Mouse (Mus musculus) monocyte, adult 5-6 weeks (primary cell): ENCODE data around the gene Mllt3. TPM values are rescaled to one million over a fixed set of nuclear protein-coding genes. Genes with fewer than 3 reads are reported as not detected.

Source experiments
- ATAC-seq: fragments of 153-309, 156-312 bp; replicated peaks from 2 replicates; pipeline ENCODE4 v1.8.0; 2017; ENCODE audit warnings: mild to moderate bottlenecking; ENCODE audit not compliant: low TSS enrichment, insufficient number of reproducible peaks, severe bottlenecking, poor library complexity, low FRiP score
- total RNA-seq: library from RNA; stranded (forward); fragments of 200-1000, 200-491, 200-594 nt; gene quantifications from 3 replicates; pipeline ENCODE4 v1.2.3, GENCODE M21; 2017

Gene Mllt3
- total RNA-seq, 1 experiment from 2014 or later, result 13.2 TPM

DNA sequence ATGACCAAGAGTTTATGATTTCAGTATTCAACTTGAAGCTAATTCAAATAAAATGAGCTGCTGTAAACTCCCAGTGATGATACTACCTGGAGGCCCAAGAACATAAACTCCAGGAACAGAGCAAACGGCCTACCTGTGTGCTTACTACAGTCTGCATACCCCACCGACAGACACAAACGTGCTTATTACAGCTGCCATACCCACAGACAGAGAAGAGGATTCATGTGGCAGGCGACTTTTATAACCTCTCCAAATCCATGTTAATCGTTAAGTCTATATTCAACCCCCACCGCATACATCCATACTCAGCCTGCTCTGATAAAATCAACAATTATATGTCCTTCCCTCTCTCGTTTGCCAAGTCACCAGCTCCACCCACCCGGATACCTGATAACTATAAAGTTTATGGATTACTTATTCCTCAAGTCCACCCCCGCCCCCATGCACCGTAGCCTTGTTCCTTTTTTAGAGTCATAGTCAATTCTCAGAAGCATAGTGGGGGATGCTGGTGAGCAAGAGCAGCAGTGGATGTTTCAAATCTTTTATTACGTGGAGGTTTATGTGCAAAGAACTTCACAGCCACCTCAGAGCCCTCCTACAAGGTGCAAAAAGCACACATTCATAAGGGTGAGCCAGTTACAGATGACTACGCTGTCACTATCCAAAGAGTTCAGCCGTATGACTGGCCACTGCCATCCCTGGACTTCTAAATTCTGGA, 70.0 kb downstream of the Mllt3 start:
- ATAC-seq, result no peak

DNA sequence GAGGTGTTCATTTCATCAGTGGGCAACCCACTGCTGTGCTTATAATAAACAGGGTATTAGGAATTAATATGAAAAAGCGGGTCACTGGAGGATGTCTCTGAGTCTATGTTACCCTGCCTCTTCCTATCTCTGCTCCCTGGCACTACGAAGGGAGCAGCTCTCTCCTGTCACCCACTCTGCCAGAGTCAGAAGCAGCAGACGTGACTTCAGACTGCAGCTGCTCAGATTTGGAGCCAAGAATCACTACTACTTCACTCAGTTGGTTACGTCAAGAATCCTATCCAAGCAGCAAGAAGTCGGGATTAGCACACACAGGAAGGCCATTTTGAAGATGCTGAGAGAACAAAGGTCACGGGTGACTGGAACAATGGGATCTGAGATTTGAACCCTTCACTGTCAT, 71.3 kb downstream of the Mllt3 start:
- no peak for ATAC-seq

DNA sequence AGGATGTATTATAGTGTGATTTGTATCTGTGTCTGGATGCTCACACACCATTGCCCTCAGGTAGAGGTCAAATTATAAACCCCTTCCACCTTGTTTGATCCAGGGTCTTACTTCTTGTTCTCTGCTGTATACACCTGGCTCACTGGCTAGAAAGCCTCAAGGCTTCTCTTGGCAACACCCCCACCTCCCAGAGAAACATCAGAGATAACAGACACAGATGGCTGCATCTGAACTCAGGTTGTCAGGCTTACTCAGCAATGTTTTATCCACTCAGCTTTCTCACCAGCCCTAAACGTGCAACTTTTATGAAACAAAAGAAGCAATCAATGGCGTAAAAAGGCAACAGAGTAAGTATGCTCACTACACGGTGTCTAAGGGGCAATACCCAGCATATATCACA, 75.3 kb downstream of the Mllt3 start:
- no peak for ATAC-seq

DNA sequence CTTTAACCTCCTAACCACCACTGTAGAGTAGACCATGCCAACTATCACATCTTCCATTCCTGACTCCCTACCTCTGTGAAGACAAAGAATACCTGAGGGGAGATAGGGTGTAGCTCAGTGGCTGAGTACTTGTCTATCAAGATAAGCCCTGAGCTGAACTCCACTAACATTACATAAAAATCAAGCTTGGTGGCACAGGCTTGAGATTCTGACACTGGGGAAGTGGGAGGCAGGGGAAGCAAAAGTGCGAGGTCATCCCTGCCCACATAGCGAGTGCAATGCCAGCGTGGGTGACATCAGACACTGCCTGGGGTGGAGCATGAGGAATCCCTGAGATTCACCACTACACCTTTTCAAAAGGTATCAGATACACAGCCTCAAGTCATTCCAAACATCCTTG, 76.0 kb downstream of the Mllt3 start:
- no peak for ATAC-seq

DNA sequence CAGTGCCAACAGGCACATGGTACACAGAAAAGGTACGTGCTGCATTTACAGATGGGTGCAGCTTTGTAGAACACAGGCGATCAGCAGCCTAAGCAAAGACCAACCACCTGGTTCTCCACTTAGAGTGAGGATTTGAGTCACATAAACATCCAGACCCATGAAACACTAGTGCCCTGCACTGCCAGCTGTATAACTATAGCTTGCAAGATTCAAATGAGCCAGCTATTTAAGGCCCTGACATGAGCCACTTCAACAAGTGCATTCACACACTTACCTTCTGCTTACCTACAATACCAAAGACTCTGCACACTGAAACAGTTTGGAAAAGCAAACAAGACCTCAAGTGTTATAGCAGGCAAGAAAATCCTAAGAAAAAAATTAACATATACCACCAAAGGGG, 78.0 kb downstream of the Mllt3 start:
- no peak for ATAC-seq

DNA sequence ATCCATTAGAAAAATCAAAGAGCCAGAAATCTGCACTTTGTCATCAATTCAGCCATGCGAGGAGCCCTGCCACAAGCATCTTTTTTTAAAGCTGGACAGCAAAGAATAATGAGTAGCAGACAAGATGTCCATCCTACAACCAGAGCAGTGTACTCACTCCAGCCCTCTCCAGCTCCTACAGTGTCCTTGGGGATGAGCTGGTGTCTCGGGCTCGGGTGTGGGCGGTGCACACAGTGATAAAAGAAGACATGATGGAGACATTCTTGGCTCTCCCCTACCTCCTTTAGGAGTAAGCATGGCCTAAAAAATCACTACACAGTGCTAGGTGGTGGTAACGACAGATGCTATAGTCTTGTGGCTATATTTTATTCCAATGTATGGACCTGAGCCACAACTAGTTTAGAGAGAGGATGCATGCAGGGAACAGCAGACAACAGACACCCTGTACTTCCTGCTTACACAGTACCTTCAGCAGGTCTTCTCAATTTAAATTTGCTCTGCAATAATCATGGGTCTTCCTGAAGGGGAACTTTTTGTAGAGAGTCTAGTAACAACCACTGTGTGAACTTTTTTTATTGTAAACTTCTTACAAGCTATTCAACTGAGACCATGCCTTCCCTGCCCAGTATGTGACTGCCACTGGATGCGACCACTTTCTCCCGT, 78.6 kb downstream of the Mllt3 start:
- no peak for ATAC-seq

DNA sequence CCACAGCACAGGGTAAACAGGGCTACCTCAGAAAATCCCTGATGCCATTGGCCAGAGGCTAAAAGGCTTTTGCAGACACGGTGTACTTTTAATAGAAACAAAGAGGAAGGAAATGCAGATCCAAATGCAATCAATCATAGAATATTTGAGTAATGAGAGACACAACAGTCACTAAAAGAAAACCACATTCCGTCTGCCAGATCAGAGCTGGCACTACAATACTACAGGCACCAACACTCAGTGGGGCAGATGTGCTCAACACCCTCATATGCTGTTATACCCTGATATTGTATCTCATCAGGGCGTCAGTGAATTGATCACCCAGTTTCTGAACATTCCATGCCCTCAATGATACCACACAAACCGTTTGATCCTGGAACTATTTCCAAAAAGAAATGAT, 79.4 kb downstream of the Mllt3 start:
- ATAC-seq, result no peak

DNA sequence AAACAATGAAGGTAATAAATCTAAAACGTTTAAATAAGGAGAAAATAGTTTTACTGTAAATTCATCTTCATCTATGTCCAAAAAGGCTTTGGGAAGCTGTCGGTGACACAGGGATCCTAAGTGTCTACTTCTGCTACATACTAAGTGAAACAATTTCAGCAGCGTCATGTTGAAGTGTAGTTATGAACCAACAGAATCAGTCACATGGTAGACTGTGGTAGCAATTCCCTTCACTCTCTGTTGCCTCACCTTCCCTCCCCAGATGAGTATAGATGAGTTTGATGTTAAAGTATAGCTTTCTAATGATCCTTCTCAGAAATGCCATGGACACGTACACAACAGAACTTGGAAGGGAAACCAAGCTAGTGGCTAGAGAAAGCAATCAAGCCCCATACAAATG, 79.9 kb downstream of the Mllt3 start:
- ATAC-seq, result no peak

DNA sequence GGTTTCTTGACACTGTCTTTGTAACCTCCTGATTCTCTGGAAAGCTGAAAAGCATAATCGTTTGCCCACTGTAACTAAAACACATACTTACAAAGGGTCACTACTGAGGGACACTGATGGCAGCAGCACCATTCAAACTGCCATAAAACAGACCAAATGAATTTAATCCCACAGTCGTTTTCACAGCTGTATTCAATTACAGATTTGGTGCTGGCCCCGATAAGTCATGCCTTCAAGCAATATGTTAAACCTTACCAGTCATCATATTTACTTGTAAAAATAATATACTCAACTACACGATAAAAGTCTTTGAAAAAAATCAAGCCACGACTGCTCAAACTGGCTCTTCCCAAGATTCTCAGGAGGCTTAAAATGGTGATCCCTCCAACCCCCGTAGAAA, 83.7 kb downstream of the Mllt3 start:
- ATAC-seq, result no peak

DNA sequence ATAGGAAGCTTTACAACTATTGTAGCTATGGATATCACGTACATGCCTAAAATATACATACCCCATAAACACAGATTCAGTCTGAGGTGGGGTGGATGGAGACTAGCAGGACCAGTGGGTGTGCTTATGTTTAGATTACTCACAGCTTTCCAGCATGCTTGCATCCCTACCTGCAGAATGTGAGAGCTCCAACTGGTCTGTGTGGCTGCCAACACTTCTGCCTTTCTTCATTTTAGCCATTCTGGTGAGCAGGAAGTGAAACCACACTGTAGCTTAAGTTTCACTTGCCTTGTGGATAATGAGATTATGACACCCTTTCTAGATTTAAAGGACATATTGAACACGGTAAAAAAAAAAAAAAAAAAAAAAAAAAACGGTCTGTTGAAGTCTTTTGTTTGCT, 88.8 kb downstream of the Mllt3 start:
- ATAC-seq, result peak; percentile 94

DNA sequence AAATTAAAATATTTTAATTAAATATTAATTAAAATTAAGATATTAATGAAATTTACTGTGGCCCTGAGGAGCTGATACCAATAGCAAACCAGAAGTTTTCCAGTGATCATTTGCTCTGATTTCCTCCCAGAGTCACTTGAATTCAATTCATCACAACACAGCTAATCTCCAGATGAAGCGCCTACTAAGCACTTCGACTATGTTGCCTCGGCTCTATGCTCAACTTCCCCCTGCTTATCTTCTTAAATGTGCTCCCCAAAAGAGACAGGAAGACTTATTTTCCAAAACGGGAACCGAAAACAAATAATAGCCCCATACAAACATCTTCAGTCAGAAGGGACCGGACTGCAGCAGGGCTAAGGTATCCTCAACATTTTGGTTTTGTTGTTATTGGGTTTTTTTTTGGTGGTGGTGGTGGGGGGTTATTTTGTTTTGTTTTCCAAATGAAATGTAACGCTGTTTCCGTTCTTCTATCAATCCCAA, 90.2 kb downstream of the Mllt3 start:
- no peak for ATAC-seq

DNA sequence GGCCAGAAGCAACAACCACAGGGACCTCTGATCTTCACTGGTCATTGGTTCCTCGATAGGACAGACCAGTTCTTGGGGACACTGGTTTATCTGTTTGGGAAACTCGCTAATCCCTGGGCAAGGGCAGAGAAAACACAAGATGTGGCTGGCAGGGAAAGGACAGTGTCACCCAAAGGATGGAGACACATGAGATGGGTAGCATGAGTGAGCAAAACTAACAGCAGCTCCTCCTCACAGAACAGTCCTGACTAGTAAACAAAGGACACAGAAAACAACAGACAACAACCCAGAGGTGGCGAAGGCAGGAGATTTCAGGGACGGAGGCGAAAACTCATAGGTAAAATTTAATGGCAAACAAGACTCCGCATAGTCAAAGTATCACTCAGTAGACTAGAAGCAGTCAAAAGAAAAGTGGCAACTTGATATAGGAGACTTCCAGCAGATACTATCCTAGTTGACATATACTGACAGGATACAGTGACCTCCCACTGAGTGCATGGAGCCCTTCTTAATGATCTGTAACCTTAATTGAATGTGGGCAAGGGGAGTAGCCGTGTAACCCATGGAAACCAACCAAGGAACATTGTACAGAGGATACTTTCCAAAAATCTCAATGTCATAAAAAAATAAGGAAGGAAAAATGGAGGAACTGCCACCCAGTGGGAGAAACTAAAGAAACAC, 93.5 kb downstream of the Mllt3 start:
- no peak for ATAC-seq

DNA sequence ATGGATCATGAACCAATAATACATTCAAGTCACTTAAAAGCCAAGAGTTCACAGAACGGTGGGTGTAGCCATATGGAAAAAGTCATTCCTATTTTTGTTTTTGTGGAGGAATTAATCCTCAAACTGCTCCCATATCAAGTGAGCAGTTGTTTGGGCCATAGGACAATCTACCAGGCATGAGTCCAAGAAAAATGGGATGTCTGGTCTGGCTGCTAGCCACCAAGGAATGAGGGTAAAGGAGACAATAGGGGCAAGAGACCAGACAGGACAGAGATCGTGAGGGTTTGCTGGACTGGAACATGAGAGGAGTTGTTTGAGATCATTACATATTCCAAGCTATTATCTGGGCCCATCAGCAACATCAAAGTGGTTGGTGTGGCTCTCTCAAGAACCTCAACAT, 96.8 kb downstream of the Mllt3 start:
- ATAC-seq, result no peak

DNA sequence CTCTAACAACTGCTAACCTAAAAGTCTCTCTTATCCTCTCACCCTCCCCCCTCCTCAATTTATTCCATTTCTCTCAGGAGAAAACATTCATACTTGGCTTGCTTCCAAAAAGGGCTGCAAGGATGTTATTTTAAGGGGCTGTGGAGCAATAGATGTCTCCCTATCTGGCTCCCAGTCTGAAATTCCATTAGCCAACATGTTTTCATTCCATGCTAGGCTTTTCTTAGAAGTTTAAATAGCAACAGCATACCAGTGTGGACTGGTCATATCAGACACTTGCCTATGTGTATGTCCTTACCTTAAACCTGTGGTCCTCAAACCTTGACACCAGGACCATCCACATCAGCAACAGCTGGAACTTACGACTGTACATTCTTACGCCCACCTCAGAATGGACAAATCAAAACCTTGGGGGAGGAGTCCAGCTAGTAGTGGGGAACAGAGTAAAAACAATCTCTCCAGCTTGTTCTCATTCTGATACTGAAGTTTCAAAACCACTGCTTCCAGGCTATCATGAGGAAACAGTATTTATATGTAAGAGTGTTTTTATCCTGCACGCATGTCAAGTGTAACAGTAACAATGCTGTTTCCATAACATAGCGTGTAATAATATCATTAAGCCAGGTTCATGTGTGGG, 99.3 kb downstream of the Mllt3 start:
- ATAC-seq, result no peak

DNA sequence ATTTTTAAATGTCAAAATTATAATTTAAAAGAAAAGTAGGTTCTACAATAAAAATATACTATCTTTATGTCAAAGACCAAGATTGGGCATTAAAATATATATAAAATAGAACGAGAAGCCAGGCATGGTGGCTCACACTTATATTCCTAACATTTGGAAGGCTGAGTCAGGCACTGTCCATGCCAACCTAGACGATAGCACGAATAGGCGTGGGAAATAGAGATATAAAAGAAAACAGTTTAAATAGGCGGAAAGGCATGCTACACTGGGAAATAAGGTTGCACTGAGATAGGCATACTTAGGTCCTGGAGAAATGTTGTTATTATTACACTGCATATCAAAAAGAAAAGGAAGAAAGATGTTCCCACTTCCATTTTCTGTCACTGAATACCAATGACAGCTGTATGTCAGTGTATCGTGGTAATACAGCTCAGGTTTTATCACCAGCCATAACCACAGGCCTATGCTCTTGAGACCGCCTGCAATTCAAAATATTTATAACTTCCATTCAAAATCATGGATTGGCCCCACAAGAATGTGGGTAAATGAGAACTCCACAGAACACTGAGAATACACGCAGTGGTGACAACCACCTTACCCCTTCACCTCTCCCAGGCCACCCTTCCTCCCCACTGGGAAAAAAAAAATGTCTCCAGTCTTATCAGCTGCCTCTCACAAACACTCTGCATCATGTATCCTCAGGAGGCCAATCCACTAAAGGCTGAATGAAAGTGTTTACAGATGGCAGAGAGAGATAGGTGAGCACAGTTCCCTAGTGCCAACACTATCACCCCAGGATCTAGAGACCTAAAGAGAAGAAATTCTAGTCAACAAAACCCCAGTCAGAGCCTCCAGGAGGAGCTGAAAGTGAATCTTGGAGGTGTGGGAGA, 102.6 kb downstream of the Mllt3 start:
- ATAC-seq, result no peak

DNA sequence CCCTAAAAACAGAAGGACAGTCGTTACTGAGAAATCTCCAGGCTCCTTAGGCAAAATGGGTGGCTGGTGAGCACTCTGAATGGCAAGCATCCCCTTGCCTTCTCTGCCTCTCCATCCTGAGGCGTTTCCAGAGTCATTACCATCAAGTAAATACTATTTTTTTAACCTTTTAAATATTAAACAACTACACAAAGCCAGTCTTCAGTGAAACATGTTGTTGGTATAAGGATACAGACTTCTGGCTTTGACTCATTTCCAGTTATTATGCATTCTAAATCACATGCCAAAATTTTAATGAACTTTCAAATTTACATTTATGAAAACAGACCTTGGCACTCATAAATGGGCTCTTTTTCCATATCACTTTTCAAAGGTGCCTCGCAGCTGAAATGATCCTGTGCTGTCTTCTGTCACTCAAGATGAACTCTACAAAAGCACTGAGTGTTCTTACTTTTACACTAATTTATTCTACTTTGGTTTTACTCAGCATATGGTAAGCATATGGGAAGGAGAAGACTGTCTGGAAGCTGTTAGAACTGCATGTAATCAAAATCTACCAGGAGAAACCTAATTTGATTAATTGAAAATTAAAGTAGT, 104.5 kb downstream of the Mllt3 start:
- no peak for ATAC-seq

DNA sequence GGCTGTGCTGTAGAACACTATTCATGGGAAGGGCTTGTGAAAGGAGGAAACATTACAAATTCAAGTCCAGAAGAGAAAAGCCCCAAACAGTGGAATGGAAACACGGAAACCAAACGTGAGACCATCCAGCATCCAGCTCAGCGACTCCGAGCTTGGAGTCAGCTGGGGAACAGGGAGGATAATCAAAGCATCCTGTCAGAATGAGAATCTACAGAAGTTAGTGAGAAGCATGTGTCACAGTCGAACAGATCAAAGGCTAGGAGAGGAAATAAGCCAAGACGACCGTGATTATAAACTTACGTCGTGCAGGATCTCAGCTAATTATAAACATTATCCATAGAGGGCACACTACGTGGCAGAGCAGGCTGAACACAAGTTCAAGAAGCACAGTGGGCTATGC, 105.8 kb downstream of the Mllt3 start:
- no peak for ATAC-seq

DNA sequence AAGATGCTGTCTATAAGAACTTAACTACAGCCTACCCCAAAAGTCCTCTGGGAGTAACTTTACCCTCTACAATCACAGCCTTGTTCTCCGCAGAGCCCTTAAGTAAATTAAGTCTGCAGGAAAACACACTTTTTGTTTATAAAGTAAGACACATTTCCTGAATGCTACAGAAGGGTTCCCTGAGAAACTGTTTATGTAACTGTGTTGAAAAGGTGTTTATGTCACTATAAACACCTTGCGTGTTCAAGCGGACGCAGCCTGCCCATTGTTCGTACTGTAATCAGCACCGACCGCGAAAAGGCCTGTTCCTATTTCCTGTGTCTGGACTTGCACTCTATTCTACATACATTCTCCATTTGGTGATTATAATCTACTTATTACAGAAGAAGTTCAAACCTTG, 112.5 kb downstream of the Mllt3 start:
- no peak for ATAC-seq
